Mouse (Mus musculus) mesoderm, embryonic 11.5 days (tissue): ENCODE measurements at regions not wholly inside any gene's neighbourhood (a gene's known extent, or its start where the extent isn't known, plus 50 kb on each side); places are given as distances from the start of the nearest gene placed in this dataset.

Source experiments
- DNase-seq: peaks from one replicate; pipeline ENCODE4 v3.0.0-alpha.2; 2012; ENCODE audit warnings: low read depth, low spot score

- DNase-seq, result peak; percentile 68
These were observed 331.3 kb upstream of the Mki67 start for GRCm38 (mm10) chr7:136047364-136047945.

DNA sequence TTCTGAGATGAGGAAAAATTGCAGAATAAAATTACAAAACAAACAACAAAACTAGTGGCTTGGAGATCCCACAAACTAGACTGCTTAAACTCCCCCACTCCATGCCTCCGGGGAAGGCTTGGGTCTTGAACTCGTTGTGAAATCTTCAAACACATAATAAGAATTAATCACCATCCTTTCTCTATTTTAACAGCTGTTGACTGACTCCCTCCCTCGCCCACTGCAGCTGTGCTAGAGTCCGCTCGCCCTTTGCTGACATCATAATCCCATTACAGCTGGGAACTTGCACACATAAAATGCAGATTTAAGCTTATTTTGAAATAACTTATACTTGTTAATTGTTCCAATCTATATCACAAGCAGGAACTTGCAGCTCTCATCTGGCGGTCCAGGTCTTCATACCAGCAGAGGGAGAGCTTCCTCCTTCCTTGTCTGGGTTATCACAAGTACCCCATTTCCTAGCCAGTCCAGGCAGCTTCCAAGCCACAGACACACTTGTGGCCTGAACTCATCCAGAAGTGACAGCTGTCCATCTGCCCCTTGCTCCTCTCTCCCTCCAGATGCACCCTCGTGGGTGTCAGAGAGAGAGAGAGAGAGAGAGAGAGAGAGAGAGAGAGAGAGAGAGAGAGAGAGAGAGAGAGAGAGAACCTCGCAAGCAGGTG, 332.9 kb upstream of the Mki67 start:
- DNase-seq, result no peak

DNA sequence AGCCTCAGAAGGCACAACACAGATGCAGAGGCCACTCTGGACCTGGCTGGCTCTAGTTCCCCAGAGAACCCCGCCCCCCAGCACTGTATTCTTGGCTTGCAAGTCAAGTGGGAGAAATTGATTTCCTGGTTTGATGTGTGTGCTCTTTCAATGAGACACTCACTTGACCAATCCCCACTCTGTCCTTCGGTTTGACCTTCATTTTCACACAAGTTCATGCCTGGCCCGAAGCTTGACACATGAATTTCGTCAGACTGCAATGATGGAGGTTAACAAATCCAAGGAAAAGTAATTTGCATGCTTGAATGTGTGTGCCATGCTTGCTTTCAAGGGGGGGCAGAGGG, 333.4 kb upstream of the Mki67 start:
- DNase-seq, result no peak

DNA sequence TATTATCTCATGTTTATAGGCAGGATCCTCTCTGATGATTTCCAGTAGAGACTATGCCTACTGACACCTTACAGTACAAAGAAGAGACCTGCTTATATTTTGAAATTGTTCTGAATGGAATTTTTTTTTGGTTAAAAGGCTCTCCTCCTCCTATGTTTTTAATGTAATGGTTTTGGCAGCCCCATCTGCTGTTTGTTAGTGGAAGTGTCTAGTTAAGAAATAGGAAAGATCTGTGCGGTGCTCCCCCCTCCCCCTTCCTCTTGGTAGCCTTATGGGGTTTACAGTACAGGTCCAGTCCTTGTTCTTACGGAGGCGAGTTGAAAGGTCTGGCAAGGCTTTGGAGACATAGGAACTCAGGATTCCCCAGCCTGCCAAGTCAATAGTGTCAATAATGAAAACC, 334.0 kb upstream of the Mki67 start:
- DNase-seq, result no peak

- DNase-seq, result no peak
These were observed 340.8 kb upstream of the Mki67 start for GRCm38 (mm10) chr7:136056876-136057484.

- DNase-seq, result no peak
These were observed 342.2 kb upstream of the Mki67 start for GRCm38 (mm10) chr7:136058319-136058718.

DNA sequence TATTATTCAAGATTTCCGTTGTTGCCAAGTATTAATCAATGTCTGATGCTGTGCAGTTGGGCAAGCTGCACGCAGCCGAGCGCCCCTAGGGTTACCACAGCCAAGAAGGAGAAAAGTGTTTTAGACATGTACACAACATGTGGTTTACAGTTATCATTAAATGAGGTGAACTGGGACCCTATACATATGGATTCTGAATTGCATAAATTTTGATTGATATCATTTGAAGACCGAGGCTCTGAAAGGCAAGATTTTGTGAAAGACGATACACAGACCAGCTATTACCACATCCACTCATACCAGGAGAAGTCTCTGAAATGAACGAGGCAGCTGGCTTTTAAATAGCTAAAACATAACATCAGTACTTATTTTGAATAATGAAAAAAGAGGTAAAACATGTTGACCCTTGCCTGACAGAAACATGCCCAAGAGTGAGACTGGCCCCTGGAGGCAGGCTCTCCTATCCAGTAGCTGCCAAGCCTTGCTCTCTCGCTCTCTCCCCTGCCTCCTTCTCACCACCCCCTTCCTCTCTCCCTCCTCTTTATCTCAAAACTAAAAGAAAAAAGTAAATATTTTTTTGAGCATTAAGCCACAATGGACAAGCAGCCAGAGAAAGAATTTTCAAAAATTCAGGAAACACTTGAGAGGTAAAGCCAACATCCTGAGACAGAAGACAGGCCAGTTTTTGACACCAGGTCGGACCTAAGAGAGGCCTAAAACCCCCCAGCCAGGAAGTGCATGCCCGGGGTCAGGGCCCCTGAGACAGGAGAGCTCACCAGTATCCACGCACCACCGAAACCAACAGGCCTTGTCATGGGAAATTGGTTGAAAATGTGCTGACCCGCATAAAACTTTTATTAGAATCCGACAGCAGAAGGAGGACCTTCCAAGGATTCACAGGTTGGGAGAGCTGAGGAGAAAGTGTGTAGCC, 342.9 kb upstream of the Mki67 start:
- peak; percentile 44 for DNase-seq

GRCm38 (mm10) chr7:136059896-136060295, 343.7 kb upstream of the Mki67 start:
- DNase-seq, result peak; percentile 70

GRCm38 (mm10) chr7:136060339-136061073, 344.3 kb upstream of the Mki67 start:
- no peak for DNase-seq

GRCm38 (mm10) chr7:136062658-136063057, 346.5 kb upstream of the Mki67 start:
- DNase-seq, result no peak

- no peak for DNase-seq
These were observed 349.0 kb upstream of the Mki67 start for GRCm38 (mm10) chr7:136065038-136065678.

- DNase-seq, result no peak
These were observed 349.5 kb upstream of the Mki67 start for GRCm38 (mm10) chr7:136065679-136066055.

GRCm38 (mm10) chr7:136070881-136071280, 354.7 kb upstream of the Mki67 start:
- no peak for DNase-seq

DNA sequence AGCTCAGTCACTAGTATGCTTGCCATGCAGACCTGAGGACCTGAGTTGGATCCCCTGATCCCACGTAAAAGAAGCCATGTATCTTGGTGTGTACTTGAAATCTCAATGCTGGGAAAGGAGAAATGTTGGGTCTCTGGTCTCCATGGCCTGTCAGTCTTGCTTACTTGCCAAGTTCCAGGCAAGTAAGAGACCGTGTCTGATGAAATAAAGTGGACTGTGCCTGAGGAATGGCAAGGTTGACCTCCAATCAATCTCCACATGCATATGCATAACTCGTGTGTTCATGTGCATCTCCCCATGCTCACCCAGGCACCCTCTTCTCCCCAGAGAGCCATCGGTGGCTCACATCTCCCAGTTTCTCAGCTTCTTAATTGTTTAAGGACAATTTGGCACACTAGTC, 355.2 kb upstream of the Mki67 start:
- DNase-seq, result no peak

GRCm38 (mm10) chr7:136073265-136073799, 357.2 kb upstream of the Mki67 start:
- no peak for DNase-seq

- DNase-seq, result no peak
These were observed 357.9 kb upstream of the Mki67 start for GRCm38 (mm10) chr7:136074043-136074442.

GRCm38 (mm10) chr7:136081534-136082252, 365.5 kb upstream of the Mki67 start:
- DNase-seq, result no peak

DNA sequence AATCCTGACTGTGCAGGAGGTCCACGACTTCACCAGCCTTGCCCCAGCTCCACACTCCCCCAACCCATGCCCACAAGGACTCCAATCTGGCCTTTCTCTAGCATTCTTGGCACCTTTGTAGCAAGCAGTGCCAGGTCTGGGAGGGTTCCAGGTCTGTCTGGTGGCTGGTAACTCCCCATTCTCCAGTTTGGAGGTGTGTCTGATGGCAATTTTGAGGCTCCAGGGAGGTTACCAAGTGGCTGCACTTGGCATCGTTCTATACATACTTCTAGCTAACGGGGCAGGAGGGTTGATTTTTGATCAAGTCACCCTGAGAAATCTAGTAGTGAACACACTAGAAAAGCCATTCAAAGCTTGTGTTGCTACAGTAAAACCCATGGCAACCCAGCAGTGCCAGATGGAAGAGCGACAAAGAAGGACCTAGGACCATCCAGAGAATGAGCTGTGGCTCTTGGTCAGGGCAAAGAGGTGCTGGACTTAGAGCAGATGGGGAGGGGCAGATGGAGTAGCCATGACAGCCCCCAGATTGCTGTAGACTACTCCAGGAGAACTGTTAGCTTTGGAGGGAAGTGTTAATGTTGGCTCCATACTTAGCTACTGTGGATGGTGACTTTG, 366.2 kb upstream of the Mki67 start:
- no peak for DNase-seq

DNA sequence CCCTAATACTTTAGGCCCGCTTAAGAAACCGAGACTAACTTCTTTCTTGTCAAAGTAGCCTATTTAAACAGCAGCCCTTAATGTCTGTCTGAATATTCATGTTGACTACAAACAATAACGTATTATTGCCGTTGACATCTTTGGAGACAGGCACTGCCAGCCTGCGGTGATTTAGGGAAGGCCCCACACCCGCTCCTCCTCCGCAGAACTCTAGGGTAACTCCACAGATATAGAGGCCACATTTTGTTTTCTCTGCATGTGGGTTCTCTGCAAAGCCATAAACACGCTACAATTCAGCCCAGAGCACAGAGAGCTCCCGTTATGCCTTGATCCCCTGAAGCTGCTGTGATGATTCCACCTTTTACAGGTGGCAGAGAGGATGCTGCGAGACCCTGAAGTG, 366.8 kb upstream of the Mki67 start:
- DNase-seq, result no peak
